Mouse (Mus musculus): ENCODE measurements around the gene Arih2. TPM values are rescaled to one million over a fixed set of nuclear protein-coding genes. Genes with fewer than 3 reads are reported as not detected.
"Not testable (repeated sequence)": the region's sequence is repeated elsewhere in the genome, so short reads cannot be mapped to it uniquely, and the experiment has no call there.

The Arih2 gene
- 10 to 100 TPM; 49.0 to 53.4 TPM for total RNA-seq (2021)
- long read RNA-seq, experiment 1, transcript Arih2-201 (16 exons, 3,924 nt), result major isoform, 22 of 56 reads
- long read RNA-seq, experiment 1, partial matches to known transcripts, result 9 of 56 reads
- long read RNA-seq, experiment 1, other reads (novel, unspliced or antisense), result 22 of 56 reads
- long read RNA-seq, experiment 2, transcript Arih2-201 (16 exons, 3,924 nt), result major isoform, 27 of 63 reads
- long read RNA-seq, experiment 2, partial matches to known transcripts, result 13 of 63 reads
- long read RNA-seq, experiment 2, other reads (novel, unspliced or antisense), result 21 of 63 reads

DNA sequence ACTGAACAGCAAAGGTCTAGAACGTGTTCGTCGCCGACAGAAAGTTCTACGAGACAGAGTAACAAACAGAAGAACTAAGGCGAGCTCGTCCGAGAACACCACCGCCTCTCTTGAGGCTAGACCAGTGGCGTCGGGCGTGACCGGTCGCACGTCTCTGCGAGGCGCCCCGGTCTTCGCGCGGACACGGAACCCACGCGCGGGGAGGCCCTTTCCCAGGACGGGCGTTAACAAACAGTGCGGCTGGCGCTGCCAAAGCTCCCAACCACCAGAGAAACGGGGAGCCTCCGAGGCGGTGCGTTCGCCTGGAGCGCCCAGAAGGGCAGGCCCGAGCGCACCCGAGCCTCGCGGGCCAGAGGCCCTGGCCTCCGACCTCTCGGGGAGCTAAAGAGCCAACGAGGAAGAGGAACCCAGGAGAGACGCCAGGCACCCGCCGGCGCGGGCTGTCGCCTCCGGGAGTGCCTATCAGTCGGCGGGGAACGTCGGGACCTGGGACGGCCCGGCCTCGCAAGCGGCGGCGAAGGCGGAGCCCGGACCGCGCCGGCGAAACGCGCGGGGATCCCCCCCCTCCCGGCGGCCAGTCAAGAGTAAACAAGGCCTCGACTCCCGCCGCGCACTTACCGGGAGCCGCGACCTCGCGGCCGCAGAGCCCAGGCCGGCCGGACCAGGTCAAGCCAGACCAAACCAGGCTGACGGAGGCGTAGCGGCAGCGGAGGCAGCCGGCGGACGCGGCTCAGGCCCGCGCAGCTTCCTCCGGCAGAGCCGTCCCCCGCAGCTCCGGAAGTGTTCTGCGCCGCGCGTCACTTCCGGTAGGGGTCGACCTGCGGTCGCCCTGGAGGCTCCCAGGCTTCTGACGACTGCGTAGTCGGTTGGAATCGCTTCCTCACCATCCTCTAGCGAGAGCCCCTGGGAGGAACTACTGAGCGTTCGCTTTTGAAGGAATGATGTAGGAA, at the start of gene Arih2:
Gene Arih2 (minus strand): TSS at position 776 of the 950 bp plus-strand sequence.
- intact Hi-C loops (cut with DNase I; ENCODE audit: low total_unique reads), result no loop called here
- peak; percentile 92 for DNase-seq

DNA sequence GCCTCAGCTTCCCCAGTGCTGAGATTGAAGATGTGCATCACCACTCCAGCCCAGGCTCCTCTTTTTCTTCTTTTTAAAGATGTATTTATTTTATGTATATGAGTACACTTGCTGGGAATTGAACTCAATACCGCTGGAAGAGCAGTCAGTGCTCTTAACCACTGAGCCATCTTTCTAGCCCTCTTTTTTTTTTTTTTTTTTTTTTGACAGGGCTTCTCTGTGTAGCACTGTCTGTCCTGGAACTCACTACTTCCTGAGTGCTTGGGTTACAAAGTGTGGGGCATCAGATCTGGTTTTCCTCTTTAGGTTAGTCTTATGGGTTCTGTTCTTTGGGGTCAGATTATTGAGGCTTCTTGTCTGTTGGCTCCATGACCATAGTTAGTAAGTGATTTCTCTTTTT, 45.3 kb upstream of the Arih2 start:
- intact Hi-C loops (cut with DNase I; ENCODE audit: low total_unique reads), result no loop called here
- no peak for DNase-seq

- no peak for DNase-seq
- intact Hi-C loops (cut with DNase I; ENCODE audit: low total_unique reads), result no loop called here
These were observed 44.8 kb upstream of the Arih2 start for GRCm38 (mm10) chr9:108693946-108694345.

GRCm38 (mm10) chr9:108692226-108693041, 43.2 kb upstream of the Arih2 start:
- peak; percentile 53 for DNase-seq
- intact Hi-C loops (cut with DNase I; ENCODE audit: low total_unique reads), result no loop called here

DNA sequence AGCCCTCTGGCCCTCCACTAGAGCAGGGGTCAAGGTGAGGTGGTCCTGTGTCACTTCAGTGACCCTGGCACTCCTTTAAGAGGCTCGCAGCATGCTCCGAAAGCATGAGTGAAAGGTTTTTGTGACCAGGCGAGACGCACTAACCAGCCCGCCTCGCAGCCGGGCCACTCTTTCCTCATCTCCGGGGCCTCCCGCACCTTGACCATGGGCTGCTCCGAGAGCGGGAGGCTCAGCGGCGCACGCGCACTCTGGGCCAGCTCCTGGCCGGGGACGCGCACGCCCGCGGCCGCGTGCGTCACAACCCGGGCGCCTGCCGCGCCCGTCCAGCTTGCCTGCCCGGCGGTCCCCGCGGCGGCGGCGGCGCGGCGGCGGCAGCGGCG, 42.6 kb upstream of the Arih2 start:
- intact Hi-C loops (cut with DNase I; ENCODE audit: low total_unique reads), result no loop called here
- peak; percentile 89 for DNase-seq

DNA sequence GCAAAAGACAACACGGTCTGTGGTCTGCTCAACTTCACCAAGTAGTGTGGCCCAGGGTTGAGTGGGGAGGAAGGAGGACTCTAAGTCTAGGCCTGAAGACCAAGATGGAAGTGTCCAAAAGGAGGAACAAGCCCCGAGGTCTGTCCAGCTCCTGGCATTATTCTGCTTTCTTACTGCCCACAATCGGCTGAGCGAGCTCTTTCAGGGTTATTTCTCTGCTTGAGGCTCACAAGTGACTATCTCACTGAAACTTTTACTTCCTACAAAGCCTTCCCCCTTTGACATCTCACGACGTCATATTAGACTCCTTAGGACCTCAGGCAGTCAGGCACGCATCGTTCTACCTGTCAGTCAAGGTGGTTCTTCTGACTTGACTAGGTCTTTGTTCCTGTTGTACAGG, 42.2 kb upstream of the Arih2 start:
- intact Hi-C loops (cut with DNase I; ENCODE audit: low total_unique reads), result no loop called here
- no peak for DNase-seq

DNA sequence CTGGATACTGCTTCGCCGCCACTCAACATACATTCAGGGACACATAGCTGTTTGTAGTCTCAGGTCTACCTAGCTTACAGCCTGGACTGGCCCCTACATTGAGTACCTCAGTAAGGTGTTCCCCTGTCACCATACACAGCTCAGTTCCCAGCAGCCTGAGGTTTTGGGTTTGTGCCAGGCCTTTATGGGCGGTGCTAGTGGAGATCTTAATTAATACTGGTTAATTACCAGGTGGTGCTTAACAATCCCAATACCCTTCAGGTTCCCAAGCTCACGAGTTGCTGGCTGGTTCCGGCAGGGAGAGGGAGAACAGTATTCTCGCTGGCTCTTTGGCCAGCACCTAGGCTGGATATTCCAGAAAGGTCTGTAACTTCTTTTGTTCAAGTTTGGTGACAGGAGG, 41.7 kb upstream of the Arih2 start:
- DNase-seq, result no peak
- intact Hi-C loops (cut with DNase I; ENCODE audit: low total_unique reads), result no loop called here

- intact Hi-C loops (cut with DNase I; ENCODE audit: low total_unique reads), result no loop called here
- no peak for DNase-seq
These were observed 40.8 kb upstream of the Arih2 start for GRCm38 (mm10) chr9:108689993-108690392.

DNA sequence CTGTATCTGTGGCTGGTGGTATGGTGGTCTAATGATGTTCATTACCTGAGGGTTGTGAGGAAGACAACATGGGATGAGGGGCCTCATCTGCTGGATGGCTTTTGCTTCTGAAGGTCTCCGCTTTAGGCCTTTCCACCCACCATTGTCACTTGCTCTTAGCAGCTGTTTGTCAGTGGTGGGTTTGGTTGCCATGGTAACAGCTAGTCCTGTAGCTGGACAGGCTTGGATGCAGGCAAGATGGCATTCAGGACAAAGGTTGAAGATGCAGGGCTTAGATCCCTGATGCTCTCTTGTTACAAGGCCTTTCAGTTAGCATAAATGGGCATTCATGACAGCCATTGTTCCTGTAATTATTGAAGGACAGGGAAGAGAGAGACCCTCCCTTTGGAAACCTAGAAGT, 39.9 kb upstream of the Arih2 start, which contains the start of gene Prkar2a:
Gene Prkar2a (plus strand): TSS at position 209 of the 400 bp plus-strand sequence.
- intact Hi-C loops (cut with DNase I; ENCODE audit: low total_unique reads), result no loop called here
- DNase-seq, result no peak

DNA sequence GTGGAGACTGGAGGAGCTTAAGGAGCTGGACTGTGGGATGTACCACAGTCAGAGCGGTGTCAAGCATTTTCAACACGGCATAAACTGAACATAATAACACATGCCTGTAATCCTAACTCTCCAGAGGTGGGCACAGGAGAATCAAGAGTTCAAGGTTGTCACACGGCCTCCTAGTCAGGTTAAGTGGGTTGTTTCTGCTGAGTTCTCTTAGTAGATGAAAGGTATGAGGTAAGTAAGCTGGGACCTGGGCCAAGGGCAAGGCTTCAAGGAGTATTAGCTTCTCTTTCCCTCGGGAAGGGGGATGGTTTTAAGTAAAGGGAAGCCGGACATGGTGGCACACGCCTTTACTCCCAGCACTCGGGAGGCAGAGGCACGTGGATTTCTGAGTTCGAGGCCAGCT, 39.3 kb upstream of the Arih2 start:
- no peak for DNase-seq
- intact Hi-C loops (cut with DNase I; ENCODE audit: low total_unique reads), result no loop called here

GRCm38 (mm10) chr9:108687686-108688085, 38.5 kb upstream of the Arih2 start:
- DNase-seq, result no peak
- intact Hi-C loops (cut with DNase I; ENCODE audit: low total_unique reads), result no loop called here

GRCm38 (mm10) chr9:108687181-108687580, 38.0 kb upstream of the Arih2 start:
- no peak for DNase-seq
- intact Hi-C loops (cut with DNase I; ENCODE audit: low total_unique reads), result no loop called here

DNA sequence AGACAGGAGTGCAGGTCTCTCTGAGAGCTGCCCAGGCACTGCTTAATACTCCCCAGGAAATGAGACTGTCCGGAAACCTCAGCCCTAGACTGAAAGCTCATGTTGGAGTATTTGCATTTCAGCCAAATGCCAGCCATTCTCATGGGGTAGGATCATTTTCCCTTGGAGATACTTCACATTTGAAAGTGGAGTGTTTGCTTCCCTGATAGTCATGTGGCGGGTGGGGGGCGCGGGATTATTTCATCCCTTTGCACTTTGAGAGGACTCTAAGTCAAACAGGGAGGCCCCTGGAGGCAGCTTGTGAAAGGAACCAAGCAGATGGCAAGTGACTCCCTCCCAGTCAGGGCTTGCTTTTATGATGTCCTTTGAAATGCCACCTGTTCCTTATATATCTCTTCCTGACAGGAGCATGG, 37.3 kb upstream of the Arih2 start:
- DNase-seq, result peak; percentile 11
- intact Hi-C loops (cut with DNase I; ENCODE audit: low total_unique reads), result no loop called here

- intact Hi-C loops (cut with DNase I; ENCODE audit: low total_unique reads), result no loop called here
- DNase-seq, result no peak
These were observed 30.8 kb upstream of the Arih2 start for GRCm38 (mm10) chr9:108680026-108680425.

- no peak for DNase-seq
- intact Hi-C loops (cut with DNase I; ENCODE audit: low total_unique reads), result no loop called here
These were observed 24.0 kb upstream of the Arih2 start for GRCm38 (mm10) chr9:108673151-108673550.

- intact Hi-C loops (cut with DNase I; ENCODE audit: low total_unique reads), result no loop called here
- no peak for DNase-seq
These were observed 20.7 kb upstream of the Arih2 start for GRCm38 (mm10) chr9:108669875-108670274.

- no peak for DNase-seq
- intact Hi-C loops (cut with DNase I; ENCODE audit: low total_unique reads), result no loop called here
These were observed 13.5 kb upstream of the Arih2 start for GRCm38 (mm10) chr9:108662660-108663059.

GRCm38 (mm10) chr9:108661677-108662612, 12.8 kb upstream of the Arih2 start, which contains the start of gene Slc25a20:
Gene Slc25a20, plus strand, starts transcription at chr9:108662088.
- intact Hi-C loops (cut with DNase I; ENCODE audit: low total_unique reads), result no loop called here
- DNase-seq, result peak; percentile 83

DNA sequence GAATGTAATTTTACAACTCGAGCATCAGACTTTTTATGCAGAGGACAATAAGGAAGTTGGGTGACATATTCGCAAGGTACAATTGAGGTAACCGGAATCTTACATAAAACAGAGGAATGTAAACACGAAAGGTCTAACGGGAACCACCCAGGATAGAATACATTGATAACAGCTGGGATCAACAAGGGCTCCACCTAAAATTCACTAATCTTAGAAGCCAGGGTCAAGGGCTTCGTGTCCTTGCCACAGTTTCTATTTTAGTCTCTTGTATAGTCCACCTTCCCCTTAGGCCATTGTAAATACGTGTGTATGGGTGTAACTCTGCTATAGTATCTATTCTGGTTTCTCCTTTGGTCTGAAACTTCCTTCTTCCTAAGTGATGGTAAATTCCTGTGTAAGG, 6.7 kb upstream of the Arih2 start:
- DNase-seq; intact Hi-C loops (cut with DNase I; ENCODE audit: low total_unique reads): not testable (repeated sequence)
